Mouse (Mus musculus) hindlimb bud, embryonic 11.5 days (tissue): ENCODE measurements around the gene Evx1.
"Not testable (repeated sequence)": the region's sequence is repeated elsewhere in the genome, so short reads cannot be mapped to it uniquely, and the experiment has no call there.

Source experiments
- DNase-seq: peaks from one replicate; pipeline ENCODE4 v3.0.0-alpha.2; 2012; ENCODE audit warnings: low read depth, low spot score; ENCODE audit errors: extremely low spot score

The Evx1 gene

DNA sequence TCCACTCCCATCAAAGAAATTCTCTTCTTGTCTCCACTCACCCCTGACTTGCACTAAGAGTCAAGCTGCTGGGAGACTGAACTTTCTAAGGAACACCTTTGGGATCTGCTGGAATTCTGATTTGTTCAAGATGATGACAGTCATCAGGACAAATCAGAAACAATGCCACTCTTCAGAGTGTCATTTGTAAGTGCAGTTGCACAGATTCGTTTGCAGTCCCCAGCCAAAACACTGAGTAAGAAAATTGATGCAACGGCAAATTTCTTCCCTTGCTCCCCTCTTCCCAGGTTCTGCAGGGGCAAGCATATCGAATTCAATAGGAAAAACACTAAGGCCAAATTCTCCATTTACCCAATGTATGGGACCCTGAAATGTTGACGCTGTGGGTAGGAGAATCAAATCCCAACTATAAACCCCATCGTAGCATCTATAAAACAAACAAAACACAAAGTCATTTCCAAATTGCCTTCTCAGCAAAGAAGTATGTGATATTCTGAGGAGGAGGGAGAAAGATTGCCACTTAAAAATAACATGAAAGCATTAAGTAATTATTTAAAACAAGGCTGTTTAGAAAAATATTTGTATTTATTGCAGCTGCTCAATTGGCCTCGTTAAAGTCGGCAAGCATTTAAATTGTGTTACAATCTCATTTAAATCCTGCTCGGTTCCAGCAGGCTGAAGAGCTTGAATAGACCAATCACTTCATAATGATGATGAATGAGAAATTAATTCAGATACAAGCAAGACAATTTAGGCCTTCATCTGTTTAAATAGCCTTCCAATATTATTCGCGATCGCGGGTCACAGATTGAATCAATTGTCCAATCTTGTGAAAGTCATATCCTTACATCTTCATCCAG, 7.9 kb downstream of the Evx1 start:
- DNase-seq = no peak

DNA sequence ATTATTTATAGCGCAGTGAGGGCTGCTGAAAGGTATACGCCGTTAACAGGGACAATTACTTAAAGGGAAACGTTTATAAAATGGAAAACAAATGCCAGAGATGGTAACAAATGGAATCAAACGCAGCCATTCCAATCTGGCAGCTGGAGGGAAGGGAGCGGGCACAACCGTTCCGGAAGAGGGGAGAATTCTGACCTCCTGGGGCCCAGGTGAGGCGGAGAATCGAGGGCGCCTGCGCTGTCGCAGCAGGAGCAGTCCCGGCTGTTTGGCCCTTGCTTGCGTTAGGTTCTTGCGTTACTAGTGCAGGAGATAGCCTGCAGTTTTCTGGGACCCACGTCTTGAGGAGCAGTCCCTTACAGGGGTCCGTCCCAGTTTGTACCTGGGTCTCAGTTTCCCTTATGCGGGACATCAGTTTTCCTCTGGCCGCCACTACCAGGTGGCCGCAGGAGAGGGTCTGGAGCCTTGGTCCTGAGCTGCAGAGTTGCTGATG, 8.6 kb downstream of the Evx1 start:
- no peak for DNase-seq

DNA sequence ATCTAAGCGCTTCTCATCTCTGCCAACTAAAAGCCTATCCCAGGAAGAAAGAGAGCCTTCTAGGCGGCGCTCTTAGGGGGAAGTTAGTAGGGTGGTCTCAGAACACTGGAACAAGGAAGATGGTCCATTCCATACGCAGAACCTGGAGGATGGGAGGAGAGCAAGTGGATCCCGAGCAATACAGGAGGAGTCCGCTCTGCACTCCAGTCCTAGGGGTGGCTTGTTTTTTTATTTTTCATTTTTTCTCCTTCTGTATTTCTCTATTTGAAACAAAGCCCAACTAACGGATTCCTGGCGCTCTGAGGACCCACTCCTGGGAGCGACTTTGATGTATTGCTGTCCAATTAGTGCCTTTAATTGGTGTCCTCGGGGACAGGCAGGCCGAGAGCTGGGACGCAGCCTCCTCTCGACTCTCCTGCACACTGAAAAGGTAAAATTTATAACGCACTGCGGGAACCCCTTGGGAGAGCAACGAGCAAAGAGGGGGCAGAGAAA, 9.5 kb downstream of the Evx1 start:
- no peak for DNase-seq

DNA sequence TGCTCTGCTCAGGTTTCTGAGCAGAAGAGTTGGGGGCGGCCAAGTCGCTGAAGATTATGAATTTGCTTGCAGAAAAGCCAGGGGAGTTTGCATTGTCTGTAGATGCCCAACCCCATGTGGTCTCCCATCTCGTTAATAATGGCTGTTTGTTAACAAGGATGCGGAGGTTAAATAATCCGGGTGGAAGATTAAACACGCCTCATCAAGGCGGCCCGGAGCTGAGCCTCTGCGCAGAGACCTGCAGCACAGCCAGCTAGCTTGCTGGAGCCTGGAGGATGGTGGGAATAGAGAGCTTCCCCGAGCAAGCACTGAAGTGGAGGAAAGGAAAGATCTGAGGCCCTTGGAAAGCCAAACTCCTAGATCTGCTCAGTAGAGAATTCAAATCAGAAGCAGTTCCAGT, 10.0 kb downstream of the Evx1 start:
- no peak for DNase-seq

DNA sequence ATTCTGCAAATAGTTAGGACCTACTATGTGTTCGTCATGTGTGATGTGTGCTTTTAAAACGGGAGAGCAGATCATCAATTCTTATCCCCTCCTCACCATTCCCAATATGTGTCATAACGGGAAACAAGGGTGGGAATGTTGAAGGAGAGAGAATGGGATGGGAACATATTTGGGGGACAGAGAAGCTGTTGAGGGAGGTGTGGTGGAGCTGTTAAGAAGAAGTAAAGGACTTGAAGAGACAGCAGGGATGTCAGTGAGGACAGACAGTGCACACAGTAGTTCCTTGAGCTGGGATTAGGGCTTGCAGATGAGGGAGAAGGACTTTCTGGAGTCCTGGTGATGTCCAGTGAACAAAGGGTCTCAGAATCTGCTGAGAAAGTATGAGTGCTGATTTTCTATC, 10.8 kb downstream of the Evx1 start:
- no peak for DNase-seq

DNA sequence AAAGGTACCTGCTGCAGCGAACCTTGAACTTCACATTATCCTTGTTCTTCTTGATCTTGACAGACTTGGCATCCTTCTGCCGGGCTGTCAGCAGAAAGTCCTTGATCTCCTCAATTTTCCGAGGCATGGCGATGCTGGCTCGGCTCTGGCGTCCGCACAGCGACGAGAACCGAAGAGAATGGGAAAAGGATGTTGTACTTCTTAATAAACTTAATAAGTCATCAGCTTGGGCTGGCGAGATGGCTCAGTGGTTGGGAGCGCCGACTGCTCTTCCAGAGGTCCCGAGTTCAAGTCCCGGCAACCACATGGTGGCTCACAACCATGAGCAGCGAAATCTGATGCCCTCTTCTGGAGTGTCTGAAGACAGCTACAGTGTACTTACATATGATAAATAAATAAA, 33.5 kb downstream of the Evx1 start:
- DNase-seq = not testable (repeated sequence)

DNA sequence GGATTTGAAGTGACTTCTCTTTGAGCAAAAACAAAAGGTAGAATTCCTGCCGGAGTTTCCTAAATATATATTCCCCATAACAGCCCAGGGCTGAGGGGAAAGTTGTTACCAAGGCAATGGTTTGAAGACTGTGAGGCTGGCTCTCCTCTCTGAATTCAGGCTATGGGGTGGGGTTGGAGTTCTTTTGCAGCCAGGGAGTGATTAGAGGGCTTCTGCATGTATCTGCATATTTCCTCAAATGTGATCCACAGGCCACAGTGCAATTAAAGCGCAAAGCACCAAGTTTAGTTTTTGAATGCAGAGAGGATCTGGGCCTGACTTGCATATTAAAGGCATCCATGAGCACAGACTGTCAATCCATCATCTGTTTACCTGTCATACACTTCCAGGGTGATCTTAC, 52.7 kb downstream of the Evx1 start:
- no peak for DNase-seq

DNA sequence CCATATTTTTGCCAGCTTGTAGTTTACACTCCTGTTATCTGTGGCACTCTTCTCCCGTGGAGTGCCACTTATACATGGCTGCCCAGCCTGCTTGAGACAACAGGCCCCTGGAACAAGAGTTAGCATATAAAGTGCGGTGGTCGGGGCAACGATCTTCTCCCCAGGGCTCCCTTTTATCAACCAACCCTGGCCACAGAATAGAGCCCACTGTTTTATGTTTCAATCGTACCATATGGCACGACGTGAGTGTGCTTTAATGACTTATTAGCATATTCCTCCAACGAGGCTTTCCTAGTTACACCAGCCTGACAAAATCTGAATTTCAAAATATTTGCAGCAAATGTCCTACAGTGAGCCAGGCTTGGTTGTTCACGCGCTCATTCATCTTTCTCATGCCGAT, 53.2 kb downstream of the Evx1 start:
- no peak for DNase-seq

DNA sequence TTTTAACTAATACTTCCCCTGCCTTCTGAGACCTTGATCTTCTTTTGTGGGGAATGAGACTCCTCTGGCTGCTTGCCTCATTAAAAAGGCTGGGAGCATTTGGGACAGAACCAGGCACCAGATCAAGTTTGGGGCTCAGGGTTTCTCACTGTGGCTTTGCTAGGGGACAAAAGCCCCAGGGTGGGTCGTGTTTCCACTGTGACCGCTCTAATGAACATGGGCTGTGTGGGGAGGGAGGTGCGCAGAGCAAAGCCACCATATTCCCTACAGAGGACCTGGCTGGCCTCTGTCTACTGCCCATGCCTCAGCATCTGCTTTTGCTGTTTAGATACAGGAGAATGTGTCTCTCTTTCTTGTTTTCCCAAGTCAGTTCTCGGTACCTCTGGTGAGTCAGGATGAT, 53.8 kb downstream of the Evx1 start:
- DNase-seq = no peak
